Mouse (Mus musculus): ENCODE measurements around the gene Ppp1r10. TPM values are rescaled to one million over a fixed set of nuclear protein-coding genes. Genes with fewer than 3 reads are reported as not detected.
A peak's percentile ranks its signal among the peaks of the same experiment; 100 is the strongest.

Ppp1r10 gene
- polyA plus RNA-seq, 1 experiment from 2014 or later = 39.5 TPM

- no peak overlapping the region for H3K4me3 ChIP-seq (replicated peaks)
- ATAC-seq (ENCODE audit: insufficient number of reproducible peaks, low FRiP score, low TSS enrichment, low read depth) = no peak
- H3K9ac ChIP-seq = no peak overlapping the region
- H3K27ac ChIP-seq (replicated peaks) = no peak overlapping the region
- peaks cover 32% of the 10 kb centered on the region for H3K4me1 ChIP-seq
- 74% methylated on average over 6 of the region's 6 CpGs for WGBS
- H3K27me3 ChIP-seq = no peaks in the 10 kb centered on the region
- H3K9me3 ChIP-seq (replicated peaks) = no peaks in the 10 kb centered on the region
- no peak overlapping the region for H3K4me2 ChIP-seq (replicated peaks)
- peaks cover 44% of the 10 kb centered on the region for H3K36me3 ChIP-seq
These were observed 41.5 kb upstream of the Ppp1r10 start for GRCm38 (mm10) chr17:35874721-35875120.

- H3K4me2 ChIP-seq (replicated peaks) = peak within 1 kb of the TSS; percentile 72
- H3K4me1 ChIP-seq = peaks cover 13% of the 10 kb centered on the region
- no peaks in the 10 kb centered on the region for H3K9me3 ChIP-seq (replicated peaks)
- peaks cover 51% of the 10 kb centered on the region for H3K36me3 ChIP-seq
- WGBS = 5% methylated on average over 66 of the region's 66 CpGs
- H3K27ac ChIP-seq (replicated peaks) = peak within 1 kb of the TSS; percentile 66
- ATAC-seq (ENCODE audit: insufficient number of reproducible peaks, low FRiP score, low TSS enrichment, low read depth) = peak; percentile 89
- H3K4me3 ChIP-seq (replicated peaks) = peak within 1 kb of the TSS; percentile 97
- H3K27me3 ChIP-seq = no peaks in the 10 kb centered on the region
- H3K9ac ChIP-seq = peak within 1 kb of the TSS; percentile 90
These were observed 36.8 kb upstream of the Ppp1r10 start, which contains the start of gene Dhx16 for GRCm38 (mm10) chr17:35879245-35880057. Gene Dhx16, plus strand, starts transcription at chr17:35879819.

- Histone ChIP-seq H3K4me2 (replicated peaks) (no peak overlapping the region), H3K4me3 (replicated peaks) (no peak overlapping the region)
These were observed 33.3 kb upstream of the Ppp1r10 start for GRCm38 (mm10) chr17:35882924-35883323.

GRCm38 (mm10) chr17:35883777-35884176 lies 32.5 kb upstream of the Ppp1r10 start:
- 94% methylated on average over 14 of the region's 14 CpGs for WGBS
- Histone ChIP-seq H3K36me3 (peaks cover 68% of the 10 kb centered on the region), H3K9me3 (replicated peaks) (no peaks in the 10 kb centered on the region), H3K4me3 (replicated peaks) (no peak overlapping the region), H3K4me1 (peaks cover 13% of the 10 kb centered on the region), H3K4me2 (replicated peaks) (no peak overlapping the region), H3K27ac (replicated peaks) (no peak overlapping the region), H3K9ac (no peak overlapping the region), H3K27me3 (no peaks in the 10 kb centered on the region)
- ATAC-seq (ENCODE audit: insufficient number of reproducible peaks, low FRiP score, low TSS enrichment, low read depth) = no peak

More at GRCm38 (mm10) chr17:35882924-35883323, 33.3 kb upstream of the Ppp1r10 start:
- Histone ChIP-seq H3K27ac (replicated peaks) (no peak overlapping the region), H3K27me3 (no peaks in the 10 kb centered on the region), H3K9ac (no peak overlapping the region), H3K4me1 (peaks cover 13% of the 10 kb centered on the region), H3K9me3 (replicated peaks) (no peaks in the 10 kb centered on the region), H3K36me3 (peaks cover 59% of the 10 kb centered on the region)
- WGBS = 92% methylated on average over 17 of the region's 17 CpGs
- ATAC-seq (ENCODE audit: insufficient number of reproducible peaks, low FRiP score, low TSS enrichment, low read depth) = no peak

GRCm38 (mm10) chr17:35887725-35888124 lies 28.5 kb upstream of the Ppp1r10 start:
- Histone ChIP-seq H3K27ac (replicated peaks) (no peak overlapping the region), H3K27me3 (no peaks in the 10 kb centered on the region), H3K9ac (no peak overlapping the region), H3K4me1 (no peaks in the 10 kb centered on the region), H3K9me3 (replicated peaks) (no peaks in the 10 kb centered on the region), H3K4me2 (replicated peaks) (no peak overlapping the region), H3K36me3 (peaks cover 88% of the 10 kb centered on the region), H3K4me3 (replicated peaks) (no peak overlapping the region)
- WGBS = 78% methylated on average over 11 of the region's 17 CpGs
- no peak for ATAC-seq (ENCODE audit: insufficient number of reproducible peaks, low FRiP score, low TSS enrichment, low read depth)

GRCm38 (mm10) chr17:35896781-35897643 lies 19.2 kb upstream of the Ppp1r10 start, which contains the start of gene 2310061I04Rik:
Gene 2310061I04Rik, minus strand, starts transcription at chr17:35897431.
- Histone ChIP-seq H3K36me3 (peaks cover 50% of the 10 kb centered on the region), H3K27ac (replicated peaks) (peak within 1 kb of the TSS; percentile 89), H3K9me3 (replicated peaks) (no peaks in the 10 kb centered on the region), H3K4me3 (replicated peaks) (peak within 1 kb of the TSS; percentile 64), H3K27me3 (no peaks in the 10 kb centered on the region), H3K4me1 (peaks cover 18% of the 10 kb centered on the region), H3K9ac (peak within 1 kb of the TSS; percentile 75), H3K4me2 (replicated peaks) (peak within 1 kb of the TSS; percentile 99)
- ATAC-seq (ENCODE audit: insufficient number of reproducible peaks, low FRiP score, low TSS enrichment, low read depth) = peak; percentile 94
- under 1% methylated on average over 86 of the region's 86 CpGs for WGBS

GRCm38 (mm10) chr17:35897644-35898573 lies 18.3 kb upstream of the Ppp1r10 start:
- Histone ChIP-seq H3K9ac (peak overlapping the region; percentile 19; the same call in 1 of the 2 replicates), H3K36me3 (peaks cover 45% of the 10 kb centered on the region), H3K27ac (replicated peaks) (0 out of 2 replicates have a peak overlapping the region, but pooled peaks have one; percentile 34), H3K9me3 (replicated peaks) (no peaks in the 10 kb centered on the region), H3K4me1 (peaks cover 18% of the 10 kb centered on the region), H3K4me3 (replicated peaks) (peak overlapping the region; percentile 64), H3K4me2 (replicated peaks) (peak overlapping the region; percentile 99), H3K27me3 (no peaks in the 10 kb centered on the region)
- ATAC-seq (ENCODE audit: insufficient number of reproducible peaks, low FRiP score, low TSS enrichment, low read depth) = peak; percentile 11; the same call in 1 of the 2 replicates
- WGBS = 38% methylated on average over 23 of the region's 23 CpGs

GRCm38 (mm10) chr17:35900636-35901035 lies 15.6 kb upstream of the Ppp1r10 start:
- Histone ChIP-seq H3K9ac (no peak overlapping the region), H3K9me3 (replicated peaks) (no peaks in the 10 kb centered on the region), H3K27me3 (no peaks in the 10 kb centered on the region), H3K4me3 (replicated peaks) (no peak overlapping the region), H3K4me2 (replicated peaks) (no peak overlapping the region), H3K4me1 (peaks cover 17% of the 10 kb centered on the region), H3K27ac (replicated peaks) (no peak overlapping the region), H3K36me3 (peaks cover 47% of the 10 kb centered on the region)
- no peak for ATAC-seq (ENCODE audit: insufficient number of reproducible peaks, low FRiP score, low TSS enrichment, low read depth)
- WGBS = 86% methylated on average over 3 of the region's 3 CpGs

GRCm38 (mm10) chr17:35903343-35903991 lies 12.8 kb upstream of the Ppp1r10 start:
- H3K4me2 ChIP-seq (replicated peaks) = no peak overlapping the region
- no peak overlapping the region for H3K9ac ChIP-seq
- no peaks in the 10 kb centered on the region for H3K9me3 ChIP-seq (replicated peaks)
- peaks cover 63% of the 10 kb centered on the region for H3K36me3 ChIP-seq
- 0 out of 2 replicates have a peak overlapping the region, but pooled peaks have one; percentile 48 for H3K27ac ChIP-seq (replicated peaks)
- H3K27me3 ChIP-seq = no peaks in the 10 kb centered on the region
- no peak for ATAC-seq (ENCODE audit: insufficient number of reproducible peaks, low FRiP score, low TSS enrichment, low read depth)
- WGBS = 86% methylated on average over 9 of the region's 9 CpGs
- peaks cover 6% of the 10 kb centered on the region for H3K4me1 ChIP-seq
- no peak overlapping the region for H3K4me3 ChIP-seq (replicated peaks)

- H3K36me3 ChIP-seq = peaks cover 62% of the 10 kb centered on the region
These were observed 12.3 kb upstream of the Ppp1r10 start for GRCm38 (mm10) chr17:35903992-35904355.

More at GRCm38 (mm10) chr17:35903992-35904355, 12.3 kb upstream of the Ppp1r10 start:
- WGBS = 76% methylated on average over 4 of the region's 4 CpGs
- H3K27me3 ChIP-seq = no peaks in the 10 kb centered on the region
- peak overlapping the region; percentile 48; the same call in 1 of the 2 replicates for H3K27ac ChIP-seq (replicated peaks)
- H3K4me3 ChIP-seq (replicated peaks) = no peak overlapping the region
- no peak overlapping the region for H3K4me2 ChIP-seq (replicated peaks)
- H3K4me1 ChIP-seq = peaks cover 11% of the 10 kb centered on the region
- no peak for ATAC-seq (ENCODE audit: insufficient number of reproducible peaks, low FRiP score, low TSS enrichment, low read depth)
- no peaks in the 10 kb centered on the region for H3K9me3 ChIP-seq (replicated peaks)
- H3K9ac ChIP-seq = no peak overlapping the region

Measured in embryonic facial prominence, embryonic 15.5 days (tissue).